Mouse (Mus musculus) G1E-ER4 (cell line): ENCODE results near the gene Hist1h3d. TPM values are rescaled to one million over a fixed set of nuclear protein-coding genes. Genes with fewer than 3 reads are reported as not detected.
"Not testable (repeated sequence)": the region's sequence is repeated elsewhere in the genome, so short reads cannot be mapped to it uniquely, and the experiment has no call there.

Source experiments
- GATA1 ChIP-seq: IDR thresholded peaks from one replicate; pipeline ENCODE4 v1.8.0; 2012; ENCODE audit warnings: low read length, inconsistent platforms
- polyA plus RNA-seq: library from polyadenylated mRNA; stranded (reverse); fragments of >175 nt; gene quantifications from 2 replicates; pipeline ENCODE4 v1.2.3, GENCODE M21; 2012

Gene Hist1h3d
- polyA plus RNA-seq, 1 experiment, result 3.8 TPM

DNA sequence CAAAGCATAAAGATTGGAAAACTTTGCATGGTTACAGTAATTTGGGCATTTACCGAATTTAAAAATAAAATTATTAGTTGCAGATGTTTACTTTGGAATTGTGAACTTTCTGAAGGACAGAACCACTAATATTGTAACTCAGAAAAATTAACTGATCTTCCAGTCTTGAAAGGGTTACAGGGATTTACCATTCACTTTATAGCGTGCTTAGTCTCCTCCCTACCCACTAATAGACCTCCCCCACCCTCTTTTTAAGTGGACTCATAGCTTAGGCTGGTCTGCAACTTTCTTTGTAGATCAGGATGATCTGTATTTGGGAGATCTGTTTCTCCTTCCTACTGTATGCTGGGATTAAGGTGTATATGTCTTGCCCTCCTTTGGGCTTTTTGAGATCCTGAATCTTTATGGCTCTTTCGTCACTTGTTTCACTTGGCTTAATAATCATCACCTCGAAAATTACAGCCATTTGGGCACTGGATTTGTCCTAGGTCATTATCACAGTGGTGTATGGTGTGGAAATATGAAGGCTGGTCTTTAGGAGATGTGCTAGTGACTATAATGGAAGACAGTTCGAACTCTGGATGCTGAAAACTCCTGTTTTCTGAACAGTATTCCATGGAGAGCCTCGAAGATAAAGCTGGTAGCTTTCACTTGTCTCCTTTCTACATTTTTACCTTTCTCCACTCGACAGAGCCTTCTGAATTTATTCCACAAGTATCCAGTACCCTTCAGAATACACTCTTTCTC is 39.3 kb upstream of the Hist1h3d start:
- no peak for TF ChIP-seq GATA1

DNA sequence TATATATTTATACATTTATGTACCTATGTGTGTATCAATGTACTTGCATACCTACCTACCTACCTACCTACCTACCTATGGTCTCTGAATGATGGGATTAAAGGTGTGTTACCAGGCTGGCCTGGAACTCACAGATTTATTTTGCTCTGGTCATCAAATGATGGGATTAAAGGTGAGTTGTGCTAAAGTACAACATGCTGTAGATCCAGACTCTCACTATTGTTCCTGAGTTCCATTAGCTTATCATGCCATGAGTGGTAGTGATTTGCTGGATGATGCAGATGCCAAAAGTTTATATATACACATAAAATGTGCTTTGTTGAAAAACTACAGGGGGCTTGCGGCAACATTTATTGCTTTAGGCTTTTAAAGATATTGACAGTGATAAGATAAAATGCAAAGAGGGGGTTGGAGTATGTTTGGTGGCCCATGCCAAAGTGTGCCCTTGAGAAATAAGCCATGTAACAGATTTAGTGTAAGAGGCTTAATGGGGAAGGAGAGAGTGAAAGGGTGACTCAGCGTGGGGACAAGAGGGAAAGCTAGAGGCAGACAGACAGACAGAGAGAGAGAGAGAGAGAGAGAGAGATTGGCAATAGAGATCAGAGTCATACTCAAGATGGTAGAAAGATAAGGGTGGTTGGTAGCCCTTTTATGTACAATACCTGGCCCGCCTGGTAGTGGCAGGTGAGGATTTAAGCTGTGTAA is 38.4 kb upstream of the Hist1h3d start:
- no peak for TF ChIP-seq GATA1

DNA sequence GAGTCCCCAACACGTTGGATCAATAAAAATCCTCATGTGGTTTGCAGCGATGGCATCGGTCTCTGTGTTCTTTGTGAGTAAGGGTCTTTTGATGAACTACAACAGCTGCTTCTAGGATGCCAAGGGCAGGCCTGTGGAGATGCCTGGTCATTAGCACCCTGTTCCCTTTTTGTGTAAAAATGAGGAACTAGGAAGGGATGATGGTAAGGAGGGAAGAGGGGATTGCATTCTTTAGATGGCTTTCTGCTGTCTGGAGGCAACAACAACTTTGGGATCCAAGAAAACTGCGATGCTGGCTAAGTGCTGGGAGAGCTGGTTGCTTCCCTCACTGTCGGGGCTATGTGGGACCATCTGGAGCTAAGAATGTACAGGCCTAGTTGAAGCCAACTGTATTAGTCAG is 37.3 kb upstream of the Hist1h3d start:
- TF ChIP-seq GATA1, result no peak

DNA sequence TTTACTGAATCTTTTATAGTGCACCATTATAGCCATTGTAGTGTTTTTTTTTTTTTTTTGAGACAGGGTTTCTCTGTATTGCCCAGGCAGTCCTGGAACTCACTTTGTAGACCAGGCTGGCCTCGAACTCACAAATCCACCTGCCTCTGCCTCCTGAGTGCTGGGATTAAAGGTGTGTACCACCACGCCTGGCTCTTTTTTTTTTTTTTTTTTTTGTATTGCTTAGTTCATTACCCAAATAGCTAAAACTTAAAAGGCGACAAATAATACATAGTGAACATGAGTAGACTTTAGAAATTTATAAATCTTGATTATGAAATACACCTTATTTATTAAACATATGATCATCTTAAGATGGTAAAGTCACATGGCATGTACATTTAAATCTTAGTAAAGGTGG is 34.1 kb upstream of the Hist1h3d start:
- TF ChIP-seq GATA1, result no peak

DNA sequence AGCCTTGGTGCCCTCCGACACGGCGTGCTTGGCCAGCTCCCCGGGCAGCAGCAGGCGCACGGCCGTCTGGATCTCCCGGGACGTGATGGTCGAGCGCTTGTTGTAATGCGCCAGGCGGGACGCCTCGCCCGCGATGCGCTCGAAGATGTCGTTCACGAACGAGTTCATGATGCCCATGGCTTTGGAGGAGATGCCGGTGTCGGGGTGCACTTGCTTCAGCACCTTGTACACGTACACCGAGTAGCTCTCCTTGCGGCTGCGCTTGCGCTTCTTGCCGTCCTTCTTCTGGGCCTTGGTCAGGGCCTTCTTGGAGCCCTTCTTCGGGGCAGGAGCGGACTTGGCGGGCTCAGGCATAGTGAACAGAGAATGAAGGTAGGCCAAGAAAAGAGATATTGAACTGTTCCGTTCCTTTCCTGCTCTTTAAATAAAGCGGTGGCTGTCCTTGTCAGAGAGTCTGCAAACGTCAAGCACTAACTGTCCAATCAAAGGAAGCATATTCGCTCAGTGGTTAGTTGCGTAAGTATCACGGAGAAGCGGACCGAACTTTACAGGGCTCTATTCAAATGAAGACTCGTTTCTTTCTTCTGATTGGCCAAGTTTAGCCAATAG is 32.5 kb upstream of the Hist1h3d start, which contains the start of gene Hist1h2bh:
Hist1h2bh (minus strand) TSS at position 394 of the 609 bp plus-strand sequence.
- not testable (repeated sequence) for TF ChIP-seq GATA1

DNA sequence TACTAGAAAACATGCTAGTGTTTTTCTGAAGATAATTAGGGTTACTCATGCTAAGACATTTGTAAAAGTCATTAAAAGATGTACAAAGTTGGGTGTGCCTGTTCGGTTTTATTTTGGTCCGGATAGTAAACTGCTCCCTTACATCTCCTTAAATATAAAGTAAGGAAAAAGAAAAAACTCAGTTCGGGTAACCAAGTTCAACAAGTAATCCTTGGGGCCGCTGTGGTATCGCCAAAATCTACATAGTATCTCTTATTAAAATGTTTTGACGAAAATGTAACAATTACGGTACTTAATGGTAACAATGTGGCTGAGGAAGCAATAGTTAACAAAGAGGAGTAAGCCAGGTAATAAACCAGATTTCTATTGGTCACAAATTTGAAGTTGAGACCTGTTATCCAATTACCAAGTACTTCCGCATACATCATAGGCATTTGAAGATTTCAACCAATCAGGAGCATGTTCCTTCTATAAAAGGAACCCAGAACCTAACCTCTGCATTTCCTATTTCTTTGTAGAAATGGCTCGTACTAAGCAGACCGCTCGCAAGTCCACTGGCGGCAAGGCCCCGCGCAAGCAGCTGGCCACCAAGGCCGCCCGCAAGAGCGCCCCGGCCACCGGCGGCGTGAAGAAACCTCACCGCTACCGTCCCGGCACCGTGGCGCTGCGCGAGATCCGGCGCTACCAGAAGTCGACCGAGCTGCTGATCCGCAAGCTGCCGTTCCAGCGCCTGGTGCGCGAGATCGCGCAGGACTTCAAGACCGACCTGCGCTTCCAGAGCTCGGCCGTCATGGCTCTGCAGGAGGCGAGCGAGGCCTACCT is 31.4 kb upstream of the Hist1h3d start, which contains the start of gene Hist1h3f:
Hist1h3f (plus strand) TSS at position 88 of the 822 bp plus-strand sequence.
- TF ChIP-seq GATA1, result no peak

DNA sequence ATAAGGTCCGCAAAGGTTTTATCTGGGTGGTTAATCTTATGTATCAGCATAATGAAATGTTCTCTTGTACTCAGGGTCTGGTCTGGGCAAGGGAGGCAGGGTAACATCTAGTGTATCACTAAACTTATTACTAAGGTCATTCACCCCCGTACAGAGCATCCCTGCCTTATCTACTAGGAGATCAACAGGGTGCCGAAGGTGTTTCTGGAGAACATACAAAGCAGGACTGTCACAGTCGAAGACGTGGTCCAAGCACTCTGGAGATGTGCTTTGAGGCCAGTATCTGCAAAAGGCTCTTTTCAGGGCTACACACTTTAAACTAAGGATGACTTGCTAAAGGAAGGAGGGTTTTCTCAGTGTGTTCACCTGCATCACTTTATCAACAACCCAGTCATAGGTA is 28.9 kb upstream of the Hist1h3d start:
- TF ChIP-seq GATA1, result peak; percentile 32

DNA sequence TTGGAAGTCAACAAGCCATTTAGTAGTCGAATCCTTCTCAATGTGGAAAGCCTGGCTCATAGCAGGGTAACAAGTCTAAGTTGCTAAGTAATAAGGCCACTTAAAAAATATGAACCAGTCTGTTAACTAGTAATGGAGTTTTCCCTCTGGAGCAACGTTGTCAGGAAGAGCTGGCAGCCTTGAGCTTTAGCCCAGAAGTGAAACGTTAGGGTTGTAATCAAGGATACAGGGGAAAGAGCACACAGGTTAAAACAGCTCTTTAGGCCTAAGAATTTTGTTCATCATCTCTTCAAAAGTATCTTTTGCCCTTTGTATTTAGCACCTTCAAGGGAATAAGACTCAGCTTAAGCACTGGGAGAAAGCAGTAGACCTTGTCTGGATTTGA is 24.8 kb upstream of the Hist1h3d start:
- TF ChIP-seq GATA1, result no peak

DNA sequence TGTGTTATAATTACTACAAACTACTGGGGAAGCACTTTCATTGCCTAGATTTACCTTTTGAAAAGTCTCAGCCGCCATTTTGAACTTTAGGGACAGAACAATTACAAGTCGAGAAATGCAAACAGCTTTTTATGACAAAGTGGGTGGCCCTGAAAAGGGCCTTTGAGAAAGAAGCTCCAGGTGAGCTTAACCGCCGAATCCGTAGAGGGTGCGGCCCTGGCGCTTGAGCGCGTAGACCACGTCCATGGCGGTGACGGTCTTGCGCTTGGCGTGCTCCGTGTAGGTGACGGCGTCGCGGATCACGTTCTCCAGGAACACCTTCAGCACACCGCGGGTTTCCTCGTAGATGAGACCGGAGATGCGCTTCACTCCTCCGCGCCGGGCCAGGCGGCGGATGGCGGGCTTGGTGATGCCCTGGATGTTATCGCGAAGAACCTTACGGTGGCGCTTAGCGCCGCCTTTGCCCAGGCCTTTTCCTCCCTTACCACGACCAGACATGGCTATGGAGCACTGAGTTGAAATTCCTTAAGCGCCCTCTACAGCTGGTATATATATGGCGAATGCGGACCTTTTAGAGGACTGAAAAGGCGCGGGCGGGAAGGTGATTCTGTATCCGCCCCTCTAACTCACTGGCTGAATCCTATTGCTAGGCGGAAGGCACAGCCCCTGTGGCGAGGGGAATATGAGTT is 24.3 kb upstream of the Hist1h3d start, which contains the start of gene Hist1h4f:
Hist1h4f (minus strand) TSS at position 503 of the 689 bp plus-strand sequence.
- not testable (repeated sequence) for TF ChIP-seq GATA1

DNA sequence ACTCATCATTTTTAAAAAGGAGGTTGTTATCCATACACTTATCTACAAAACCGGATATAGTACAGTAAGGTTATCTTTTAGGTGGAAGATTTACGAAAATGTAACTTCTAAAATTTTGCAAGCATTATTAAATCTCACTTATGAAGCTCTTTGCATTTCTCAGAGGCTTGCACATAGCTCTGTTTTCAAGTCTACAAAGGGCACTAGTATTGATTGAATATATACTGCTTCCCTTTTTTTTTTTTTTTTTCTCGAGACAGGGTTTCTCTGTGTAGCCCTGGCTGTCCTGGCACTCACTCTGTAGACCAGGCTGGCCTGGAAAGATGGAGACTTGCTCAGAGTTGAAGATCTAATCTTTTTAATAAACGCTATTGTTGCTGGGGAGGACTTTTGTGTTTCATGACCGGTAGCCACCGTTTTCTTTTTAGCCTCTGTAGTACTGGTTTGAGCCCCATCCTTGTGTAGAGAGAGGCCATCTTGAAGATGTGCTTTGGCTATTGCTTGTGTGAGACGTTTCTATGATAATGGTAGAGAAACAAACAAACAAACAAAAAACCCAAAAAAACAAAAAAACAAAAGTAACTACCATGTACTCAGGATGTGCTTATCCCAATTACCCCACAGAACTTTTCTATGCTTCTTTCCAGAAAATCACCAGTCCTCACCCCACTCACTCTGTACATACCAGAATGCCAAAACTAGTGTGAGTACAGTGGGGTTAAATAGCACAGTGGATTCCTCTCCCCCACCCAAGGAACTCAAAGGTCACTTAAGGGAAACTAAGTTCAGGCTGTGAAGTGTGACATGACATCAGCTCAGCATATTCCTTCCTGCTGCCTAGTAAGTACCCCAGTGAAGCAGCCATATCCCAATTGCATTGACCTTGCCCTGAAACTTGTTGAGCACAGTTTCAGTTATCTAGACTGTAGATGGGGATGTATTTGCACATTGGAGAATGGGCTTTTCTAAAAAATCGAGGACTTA is 23.3 kb upstream of the Hist1h3d start:
- TF ChIP-seq GATA1, result no peak

DNA sequence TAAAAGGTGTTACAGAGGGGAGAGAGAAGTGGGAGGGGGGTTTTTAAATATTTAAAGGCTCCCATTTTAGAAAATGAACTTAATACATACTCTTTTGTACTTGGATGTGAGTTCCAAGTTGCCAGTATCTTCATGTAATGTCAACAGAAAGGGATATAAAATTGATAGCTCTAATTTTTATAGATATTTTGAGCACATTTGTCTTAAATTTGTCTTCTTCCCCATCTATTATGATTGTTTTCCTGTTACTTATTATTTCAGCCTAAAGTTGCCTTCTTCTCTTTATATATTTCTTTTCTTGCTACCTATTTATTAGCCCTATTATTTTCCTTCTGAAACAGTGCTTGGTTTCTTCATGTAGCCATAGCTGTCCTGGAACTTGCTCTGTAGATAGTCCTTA is 22.6 kb upstream of the Hist1h3d start, which contains the start of gene Hist1h1d:
Hist1h1d (plus strand) TSS at position 301 of the 400 bp plus-strand sequence.
- no peak for TF ChIP-seq GATA1

DNA sequence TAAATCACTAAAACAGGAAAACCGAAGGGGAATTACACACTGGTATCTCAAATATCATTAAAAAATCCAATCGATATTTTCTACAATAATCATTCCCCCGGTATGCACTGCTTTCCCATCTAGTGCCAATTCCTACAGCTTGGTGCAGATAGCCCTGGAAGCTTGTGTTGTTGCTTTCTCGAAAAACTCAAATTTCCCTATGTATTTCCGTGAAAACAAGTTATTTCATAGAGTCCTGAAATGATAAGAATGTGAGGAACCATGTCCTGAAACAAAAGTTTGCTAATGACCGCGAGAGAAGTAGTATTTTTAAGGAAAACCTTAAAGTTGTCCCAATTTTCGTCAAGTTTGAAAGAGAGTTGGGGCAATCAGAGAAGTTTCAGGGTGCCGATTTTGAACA is 21.2 kb upstream of the Hist1h3d start:
- TF ChIP-seq GATA1, result no peak
